Mouse (Mus musculus) gastrocnemius, adult 2 months (tissue): ENCODE results near the gene Il17re. TPM values are rescaled to one million over a fixed set of nuclear protein-coding genes. Genes with fewer than 3 reads are reported as not detected.

ENCODE experiments used
- DNase-seq: peaks from one replicate; pipeline ENCODE4 v3.0.0; 2022
- H3K27ac ChIP-seq: fragments of 200-600 bp; 2 replicates; pipeline ENCODE4 v1.8.1; 2022; ENCODE audit warnings: mild to moderate bottlenecking
- H3K4me3 ChIP-seq: fragments of 200-600 bp; 2 replicates; pipeline ENCODE4 v1.8.1; 2022; ENCODE audit warnings: mild to moderate bottlenecking, moderate library complexity
- CTCF ChIP-seq: fragments of 200-600 bp; IDR thresholded peaks from 2 replicates; pipeline ENCODE4 v1.8.1; 2022; ENCODE audit warnings: antibody characterized with exemption, mild to moderate bottlenecking, moderate library complexity
- intact Hi-C: fragments of 180-260 bp; cut with DNase I; formaldehyde crosslinking; loops from one replicate; pipeline ENCODE4 v1.15.1; 2025
- long read RNA-seq, 2 experiments: library from polyadenylated mRNA; stranded (forward); transcript quantifications; one replicate each; pipeline ENCODE4 v2.0.0; 2021
- total RNA-seq, 2 experiments: library from RNA; stranded (reverse); gene quantifications; 2 replicates each; pipeline ENCODE4 v1.2.3; 2021

Gene Il17re
- under 1 TPM; 0.25 to 0.26 TPM for total RNA-seq
- long read RNA-seq, experiment 1: 0 reads
- long read RNA-seq, experiment 2: 0 reads

DNA sequence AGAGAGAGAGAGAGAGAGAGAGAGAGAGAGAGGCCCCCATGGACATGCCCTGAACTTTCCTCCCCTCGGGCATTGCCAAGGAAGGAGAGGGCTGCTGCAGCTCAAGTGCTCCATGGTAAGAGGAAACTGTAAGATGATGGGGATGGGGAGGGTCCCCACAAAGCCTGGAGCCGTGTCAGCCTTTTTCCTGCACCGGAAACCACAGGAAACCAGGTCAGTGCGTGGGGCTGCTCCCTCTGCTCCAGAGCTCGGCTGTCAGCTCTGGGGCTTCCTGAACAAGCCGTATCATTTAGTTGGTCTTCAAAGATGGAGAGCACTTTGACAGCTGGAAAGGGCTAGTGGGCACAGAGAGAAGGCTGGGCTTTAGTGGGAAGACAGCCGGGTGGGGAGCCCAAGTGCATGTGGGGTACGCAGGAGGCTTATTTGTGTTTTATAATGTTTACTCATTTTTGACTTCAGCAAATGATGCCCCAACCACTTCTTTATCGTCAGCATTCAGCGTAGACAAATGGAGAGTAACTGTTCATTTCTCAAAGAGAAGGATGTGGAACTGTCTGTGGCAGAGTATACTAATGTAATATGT, at the start of gene Il17re:
Il17re (plus strand) TSS at position 533 of the 583 bp plus-strand sequence.
- intact Hi-C loops: no loop called here
- no peak for TF ChIP-seq CTCF
- no peak for DNase-seq
- Histone ChIP-seq H3K4me3 (no peak within 1 kb of the TSS), H3K27ac (no peak within 1 kb of the TSS)

- DNase-seq: no peak
These were observed 48.3 kb upstream of the Il17re start for GRCm38 (mm10) chr6:113410001-113410400.

GRCm38 (mm10) chr6:113416416-113416815, 41.9 kb upstream of the Il17re start:
- DNase-seq: no peak
- TF ChIP-seq CTCF: no peak
- Histone ChIP-seq H3K27ac (no peak overlapping the region), H3K4me3 (no peak overlapping the region)
- intact Hi-C loops: no loop called here

More at GRCm38 (mm10) chr6:113410001-113410400, 48.3 kb upstream of the Il17re start:
- no peak overlapping the region for H3K27ac ChIP-seq
- no peak for TF ChIP-seq CTCF
- intact Hi-C loops: no loop called here
- no peak overlapping the region for H3K4me3 ChIP-seq

DNA sequence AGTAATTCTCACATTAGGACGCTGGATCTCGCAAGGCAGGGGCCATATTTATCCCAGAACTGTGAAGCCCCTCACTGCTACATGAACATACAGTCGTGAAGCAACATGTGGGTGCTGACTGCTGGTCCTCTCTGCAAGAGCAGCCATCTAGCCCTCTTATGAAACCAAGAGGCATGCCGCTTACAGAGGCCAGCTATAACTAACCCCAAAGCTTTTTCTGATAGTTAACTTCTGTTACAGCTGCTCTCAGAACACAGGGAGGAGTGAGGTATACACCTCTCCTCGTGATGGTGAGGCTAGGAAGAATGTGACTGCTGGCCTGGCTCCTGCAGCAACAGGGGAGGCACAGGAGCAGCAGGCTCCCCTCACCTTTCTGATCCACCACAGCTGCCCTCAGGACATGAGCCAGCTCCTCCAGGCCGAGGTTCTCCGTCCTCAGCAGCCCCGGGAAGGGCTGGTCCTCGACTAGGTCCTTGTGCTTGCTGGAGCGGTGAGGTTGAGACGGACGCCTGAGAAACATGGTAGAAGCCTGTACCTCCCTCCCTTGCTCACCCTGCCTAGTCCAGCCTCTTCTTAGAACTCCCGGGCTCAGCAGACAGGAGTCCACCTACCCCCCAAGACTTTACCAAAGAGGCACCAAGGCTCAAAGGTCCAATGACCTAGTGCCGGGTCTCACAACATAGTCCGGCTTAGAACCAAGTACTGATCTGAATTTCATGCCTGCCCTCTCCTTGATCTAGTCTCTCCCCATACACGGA, 39.7 kb upstream of the Il17re start:
- no peak for TF ChIP-seq CTCF
- Histone ChIP-seq H3K4me3 (peak overlapping the region; percentile 91), H3K27ac (peak overlapping the region; percentile 91)
- peak; percentile 39 for DNase-seq
- intact Hi-C loops: no loop called here

DNA sequence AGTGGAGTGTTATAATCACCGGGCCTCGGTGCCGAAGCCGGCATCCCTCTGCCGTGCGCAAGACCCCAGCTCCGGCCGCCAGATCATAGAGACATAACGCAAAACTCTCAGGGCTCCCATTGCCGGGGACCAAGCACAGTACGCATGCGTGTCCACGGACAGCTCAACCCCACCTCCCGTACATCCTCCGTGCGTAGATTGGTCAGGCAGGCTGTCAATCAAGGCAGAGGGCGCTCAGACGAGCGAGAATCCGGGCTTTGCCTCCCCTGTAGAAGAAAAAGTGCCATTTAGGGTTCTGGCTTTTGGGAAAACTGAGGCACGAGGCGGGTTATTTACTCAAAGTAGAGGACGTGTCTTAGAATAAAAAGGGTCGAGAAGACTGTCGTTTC, 39.1 kb upstream of the Il17re start, which contains the start of gene Rpusd3:
Rpusd3 (minus strand) TSS at position 142 of the 389 bp plus-strand sequence.
- Histone ChIP-seq H3K4me3 (peak within 1 kb of the TSS; percentile 91), H3K27ac (peak within 1 kb of the TSS; percentile 91)
- TF ChIP-seq CTCF: no peak
- intact Hi-C loops: no loop called here
- peak; percentile 100 for DNase-seq

GRCm38 (mm10) chr6:113423000-113423399, 35.3 kb upstream of the Il17re start:
- Histone ChIP-seq H3K27ac (no peak overlapping the region), H3K4me3 (no peak overlapping the region)
- no peak for TF ChIP-seq CTCF
- DNase-seq: no peak
- intact Hi-C loops: no loop called here

DNA sequence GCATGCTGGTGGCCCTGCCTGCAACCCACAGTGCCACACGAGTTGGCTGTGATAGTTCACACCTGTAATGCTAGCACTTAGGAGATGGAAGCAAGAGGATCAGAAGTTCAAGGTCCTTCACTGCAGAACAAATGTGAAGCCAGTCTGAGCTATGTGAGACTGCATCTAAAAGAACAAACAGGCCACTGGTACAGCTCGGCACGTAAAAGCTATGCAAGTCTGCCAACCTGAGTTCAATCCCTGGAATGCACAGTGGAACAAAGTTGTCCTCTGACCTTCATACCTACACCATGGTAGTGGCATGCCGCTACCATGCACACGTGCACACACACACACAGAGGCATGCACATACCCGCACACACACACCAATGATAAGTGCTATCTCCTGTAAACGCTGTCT, 34.1 kb upstream of the Il17re start:
- intact Hi-C loops: no loop called here
- DNase-seq: no peak
- no peak overlapping the region for H3K4me3 ChIP-seq
- no peak overlapping the region for H3K27ac ChIP-seq
- TF ChIP-seq CTCF: peak; percentile 35

DNA sequence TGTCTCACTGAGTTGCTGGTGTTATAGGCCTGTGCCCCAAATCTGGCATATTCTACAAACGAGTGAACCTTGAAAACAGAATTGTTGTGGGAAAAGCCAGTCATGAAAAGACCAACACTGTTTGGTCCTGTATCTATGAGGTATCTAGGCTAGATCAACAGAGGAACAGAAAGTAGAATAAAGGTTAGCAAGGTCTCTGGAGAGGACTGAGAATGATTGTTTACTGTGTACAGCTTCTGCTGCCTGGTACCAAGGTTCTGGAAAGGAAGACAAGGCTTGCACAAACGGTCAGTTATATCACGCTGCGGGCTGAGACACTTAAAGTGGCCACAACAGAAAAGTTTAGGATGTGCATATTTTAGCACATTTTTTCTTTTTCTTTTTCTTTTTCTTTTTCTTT, 31.6 kb upstream of the Il17re start:
- H3K27ac ChIP-seq: no peak overlapping the region
- no peak for TF ChIP-seq CTCF
- no peak for DNase-seq
- H3K4me3 ChIP-seq: no peak overlapping the region
- intact Hi-C loops: no loop called here

DNA sequence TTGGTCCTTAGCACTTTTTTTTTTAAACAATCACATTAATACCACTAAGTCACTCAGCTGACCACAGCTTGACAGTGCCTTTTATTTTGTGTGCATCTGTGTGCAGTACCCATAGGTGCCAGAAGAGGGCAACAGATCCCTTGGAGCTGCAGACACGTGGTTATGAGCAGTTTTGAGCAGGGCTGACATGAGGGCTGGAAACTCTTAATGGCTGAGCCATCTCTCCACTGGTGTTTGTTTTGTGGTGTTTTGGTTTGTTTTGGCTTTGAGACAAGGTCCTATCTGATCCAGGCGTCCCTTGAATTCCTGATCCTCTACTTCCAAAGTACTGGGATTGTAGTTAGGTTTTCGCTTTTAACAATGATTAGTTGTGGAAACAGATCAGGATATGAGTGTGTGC, 30.9 kb upstream of the Il17re start:
- DNase-seq: no peak
- Histone ChIP-seq H3K4me3 (no peak overlapping the region), H3K27ac (no peak overlapping the region)
- intact Hi-C loops: no loop called here
- peak; percentile 58 for TF ChIP-seq CTCF

- Histone ChIP-seq H3K27ac (no peak overlapping the region), H3K4me3 (no peak overlapping the region)
- DNase-seq: no peak
- intact Hi-C loops: no loop called here
- TF ChIP-seq CTCF: no peak
These were observed 30.3 kb upstream of the Il17re start for GRCm38 (mm10) chr6:113428006-113428405.

GRCm38 (mm10) chr6:113429965-113430364, 28.3 kb upstream of the Il17re start:
- Histone ChIP-seq H3K4me3 (no peak overlapping the region), H3K27ac (no peak overlapping the region)
- intact Hi-C loops: no loop called here
- DNase-seq: no peak
- no peak for TF ChIP-seq CTCF

GRCm38 (mm10) chr6:113430846-113431245, 27.4 kb upstream of the Il17re start:
- intact Hi-C loops: no loop called here
- no peak for DNase-seq
- TF ChIP-seq CTCF: no peak
- no peak overlapping the region for H3K27ac ChIP-seq
- H3K4me3 ChIP-seq: no peak overlapping the region

DNA sequence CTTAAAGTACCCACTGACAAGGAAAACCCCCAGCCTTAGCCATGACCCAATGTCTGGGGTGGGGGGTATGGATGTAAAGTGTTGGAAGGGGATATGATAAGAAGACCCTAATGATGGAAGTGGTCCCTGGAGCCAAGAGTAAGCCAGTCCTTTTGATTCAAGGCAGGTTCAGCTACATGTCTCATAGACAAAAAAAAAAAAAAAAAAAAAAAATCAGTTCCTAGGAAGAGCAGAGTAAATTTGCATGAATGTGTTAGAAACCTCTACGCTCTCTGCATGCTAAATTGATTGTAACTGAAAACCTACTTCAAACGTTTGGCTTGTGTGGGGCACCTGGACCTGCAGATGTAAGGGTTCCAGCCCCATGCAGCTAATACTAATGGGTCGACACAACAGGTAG, 26.5 kb upstream of the Il17re start:
- no peak for DNase-seq
- H3K4me3 ChIP-seq: no peak overlapping the region
- intact Hi-C loops: no loop called here
- no peak for TF ChIP-seq CTCF
- H3K27ac ChIP-seq: no peak overlapping the region
